Mouse (Mus musculus) olfactory bulb, adult 2 months (tissue): ENCODE data around the gene Tdgf1. TPM values are rescaled to one million over a fixed set of nuclear protein-coding genes. Genes with fewer than 3 reads are reported as not detected.

Experiments used
- H3K27ac ChIP-seq: fragments of 200-500 bp; 2 replicates; pipeline ENCODE4 v1.5.1; 2012; ENCODE audit warnings: low read depth, low read length; ENCODE audit not compliant: insufficient read depth
- H3K4me1 ChIP-seq: fragments of 200-500 bp; 2 replicates; pipeline ENCODE4 v1.6.1; 2012; ENCODE audit warnings: low read length; ENCODE audit not compliant: control insufficient read depth, insufficient read depth
- H3K4me3 ChIP-seq: fragments of 200-500 bp; 2 replicates; pipeline ENCODE4 v1.5.1; 2012; ENCODE audit warnings: mild to moderate bottlenecking, low read depth, low read length, moderate library complexity; ENCODE audit not compliant: insufficient read depth
- CTCF ChIP-seq: fragments of 200-500 bp; IDR thresholded peaks from 2 replicates; pipeline ENCODE4 v1.5.1; 2012; ENCODE audit warnings: low read depth, mild to moderate bottlenecking, low read length, moderate library complexity; ENCODE audit not compliant: insufficient read depth
- POLR2A ChIP-seq: fragments of 200-500 bp; IDR thresholded peaks from 2 replicates; pipeline ENCODE4 v1.6.1; 2012; ENCODE audit warnings: mild to moderate bottlenecking, low read depth, low read length, moderate library complexity; ENCODE audit not compliant: insufficient read depth
- WGBS: fragments of 180-500 bp; shearing (Covaris S2); methylation state at CpG from one replicate; pipeline ENCODE4 v1.1.7; 2018; 5-methylcytosine and 5-hydroxymethylcytosine counted together
- polyA plus RNA-seq: library from polyadenylated mRNA; stranded (reverse); fragments of >200 nt; gene quantifications from 2 replicates; pipeline ENCODE4 v1.2.4, GENCODE M21; 2012; ENCODE audit warnings: low replicate concordance; ENCODE audit not compliant: missing spikeins, insufficient read depth, insufficient read length

Tdgf1 gene
- polyA plus RNA-seq, 1 experiment = not detected

DNA sequence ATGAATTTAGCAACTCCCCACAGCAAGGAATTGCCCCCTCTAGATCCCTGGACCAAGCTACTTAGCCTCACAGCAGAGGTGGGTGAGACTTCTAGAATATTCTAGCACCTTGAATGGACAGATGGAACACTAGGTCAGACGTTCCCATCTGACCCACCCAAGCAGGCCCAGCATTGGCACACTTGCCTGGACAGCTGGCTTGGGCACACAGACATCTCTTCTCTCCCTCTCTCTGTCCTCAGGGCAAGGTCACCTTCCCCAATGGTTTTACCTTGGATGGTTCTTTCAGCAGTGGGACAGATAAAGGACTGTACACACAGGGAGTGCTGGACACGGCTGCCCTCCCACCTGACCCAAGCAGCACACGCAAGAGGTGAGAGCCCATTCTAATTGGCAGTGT, 53.4 kb downstream of the Tdgf1 start:
- Histone ChIP-seq H3K4me3 (no peak overlapping the region), H3K4me1 (peaks cover 10% of the 10 kb centered on the region), H3K27ac (no peak overlapping the region)
- WGBS = 92% methylated on average over 3 of the region's 3 CpGs
- no peak for TF ChIP-seq POLR2A
- TF ChIP-seq CTCF = no peak

DNA sequence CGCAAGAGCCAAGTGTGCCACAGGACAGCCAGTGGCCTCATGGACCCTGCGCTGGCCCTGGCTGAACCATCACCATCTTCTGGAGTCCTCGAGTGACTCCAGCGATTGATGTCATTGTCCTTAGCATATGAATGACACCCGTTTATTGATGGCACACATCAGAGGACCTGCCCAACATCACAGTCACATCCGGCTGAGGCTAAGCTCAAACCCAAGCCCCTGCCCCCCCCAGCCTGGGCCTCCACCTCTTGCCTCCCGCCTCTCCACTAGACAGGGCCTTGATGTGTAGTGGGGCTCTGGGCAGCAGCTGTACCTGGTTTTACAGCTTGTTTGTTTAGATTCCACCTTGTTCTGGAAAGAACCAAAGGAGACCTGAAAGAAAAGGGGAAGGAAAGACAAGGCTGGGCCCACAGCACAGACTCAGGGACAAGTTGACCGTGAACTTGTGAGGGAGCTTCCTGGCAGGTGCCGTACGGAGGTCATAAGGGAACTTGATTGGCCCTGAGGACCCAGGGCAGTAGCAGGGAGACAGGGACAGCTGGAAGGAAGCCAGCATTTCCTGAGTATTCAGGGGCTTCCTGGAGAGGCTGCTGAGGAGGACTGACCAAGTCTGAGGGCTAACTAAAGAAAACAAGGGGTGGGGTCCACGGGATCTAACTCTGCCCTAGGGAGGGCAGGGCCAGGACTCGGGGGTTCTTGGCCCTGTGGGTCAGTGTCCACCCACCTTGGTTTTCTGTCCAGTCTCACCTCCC, 54.7 kb downstream of the Tdgf1 start:
- H3K4me3 ChIP-seq = no peak overlapping the region
- no peak for TF ChIP-seq CTCF
- no peak for TF ChIP-seq POLR2A
- peaks cover 7% of the 10 kb centered on the region for H3K4me1 ChIP-seq
- 86% methylated on average over 12 of the region's 12 CpGs for whole genome bisulfite sequencing
- no peak overlapping the region for H3K27ac ChIP-seq

DNA sequence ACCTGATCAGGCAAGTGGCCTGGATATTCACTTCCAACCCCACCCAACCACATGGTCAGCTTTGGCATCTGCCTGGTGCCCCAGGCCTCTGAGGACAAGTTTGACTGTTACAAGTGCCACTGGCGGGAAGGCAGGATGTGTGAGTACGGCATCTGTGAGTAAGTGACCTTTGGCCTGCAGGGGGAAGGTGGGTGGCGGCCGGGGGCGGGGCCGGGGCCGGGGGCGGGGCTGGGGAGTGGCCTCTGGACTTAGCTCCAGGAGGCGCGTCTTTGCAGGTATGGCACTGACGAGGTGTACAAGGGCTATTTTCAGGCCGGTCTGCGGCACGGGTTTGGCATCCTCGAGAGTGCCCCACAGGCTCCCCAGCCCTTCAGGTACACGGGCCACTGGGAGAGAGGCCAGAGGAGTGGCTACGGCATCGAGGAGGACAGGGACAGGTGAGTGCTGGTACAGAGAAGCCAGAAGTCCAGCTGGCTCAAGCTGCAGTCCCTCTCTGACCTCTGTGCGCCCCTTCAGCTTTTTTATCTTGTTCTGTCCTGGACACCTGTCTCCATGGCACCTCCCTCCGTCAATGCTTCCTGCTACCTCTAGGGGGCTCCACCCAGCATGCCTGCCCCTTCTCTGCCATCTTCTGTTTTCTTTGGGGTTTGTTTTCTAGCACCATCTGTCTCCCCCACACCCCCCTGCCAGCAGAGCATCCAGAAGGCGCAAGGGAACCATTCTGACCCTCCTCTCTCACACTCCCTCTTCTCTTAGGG, 55.8 kb downstream of the Tdgf1 start:
- Histone ChIP-seq H3K4me1 (0 out of 2 replicates have a peak, but pooled peaks cover 3% of the 10 kb centered on the region), H3K27ac (no peak overlapping the region), H3K4me3 (no peak overlapping the region)
- no peak for TF ChIP-seq CTCF
- no peak for TF ChIP-seq POLR2A
- WGBS = 22% methylated on average over 20 of the region's 21 CpGs

Other genes starting within 250 kb of the Tdgf1 start
- gene Myl3, start 204.3 kb downstream of the Tdgf1 start, polyA plus RNA-seq = not detected in 2 replicates
- gene Pth1r, start 199.0 kb downstream of the Tdgf1 start, polyA plus RNA-seq = not detected in 2 replicates
- gene Prss42, start 148.0 kb downstream of the Tdgf1 start, polyA plus RNA-seq = not detected in 2 replicates
- gene Prss44, start 132.2 kb downstream of the Tdgf1 start, polyA plus RNA-seq = not detected in 2 replicates
- gene Prss43, start 119.5 kb downstream of the Tdgf1 start, polyA plus RNA-seq = not detected in 2 replicates
- gene Prss45, start 111.6 kb downstream of the Tdgf1 start, polyA plus RNA-seq = not detected in 2 replicates
- not detected in 2 replicates for gene Prss46, start 101.7 kb downstream of the Tdgf1 start, polyA plus RNA-seq
- gene Prss50, start 88.2 kb downstream of the Tdgf1 start, polyA plus RNA-seq = not detected in 2 replicates
- gene Als2cl, start 66.3 kb downstream of the Tdgf1 start, polyA plus RNA-seq = not detected in 2 replicates
- gene Tmie, start 66.0 kb downstream of the Tdgf1 start, polyA plus RNA-seq = not detected in 2 replicates
- not detected in 2 replicates for gene Fam240a, start 29.3 kb downstream of the Tdgf1 start, polyA plus RNA-seq
- not detected in 2 replicates for gene Lrrc2, start 5.4 kb upstream of the Tdgf1 start, polyA plus RNA-seq
- not detected in 2 replicates for gene Rtp3, start 44.4 kb upstream of the Tdgf1 start, polyA plus RNA-seq
- not detected in 2 replicates for gene Ltf, start 73.1 kb upstream of the Tdgf1 start, polyA plus RNA-seq
- gene Ccrl2, start 111.4 kb upstream of the Tdgf1 start, polyA plus RNA-seq = not detected in 2 replicates
- gene Lrrfip2, start 171.4 kb upstream of the Tdgf1 start, polyA plus RNA-seq = not detected in 2 replicates